Mouse (Mus musculus) heart, adult 2 months (tissue): Measurements from ENCODE around the gene Nepro.

ENCODE experiments used
- CTCF ChIP-seq: fragments of 200-600 bp; IDR thresholded peaks from 2 replicates; pipeline ENCODE4 v1.8.1; 2022; ENCODE audit warnings: antibody characterized with exemption, mild to moderate bottlenecking, moderate library complexity
- EP300 ChIP-seq: fragments of 200-500 bp; IDR thresholded peaks from 2 replicates; pipeline ENCODE4 v1.6.1; 2011; ENCODE audit warnings: low read depth, low read length, control low read depth; ENCODE audit not compliant: insufficient read depth
- POLR2A ChIP-seq: fragments of 200-500 bp; IDR thresholded peaks from 2 replicates; pipeline ENCODE4 v1.6.1; 2011; ENCODE audit warnings: mild to moderate bottlenecking, low read depth, low read length, control low read depth; ENCODE audit not compliant: insufficient read depth

DNA sequence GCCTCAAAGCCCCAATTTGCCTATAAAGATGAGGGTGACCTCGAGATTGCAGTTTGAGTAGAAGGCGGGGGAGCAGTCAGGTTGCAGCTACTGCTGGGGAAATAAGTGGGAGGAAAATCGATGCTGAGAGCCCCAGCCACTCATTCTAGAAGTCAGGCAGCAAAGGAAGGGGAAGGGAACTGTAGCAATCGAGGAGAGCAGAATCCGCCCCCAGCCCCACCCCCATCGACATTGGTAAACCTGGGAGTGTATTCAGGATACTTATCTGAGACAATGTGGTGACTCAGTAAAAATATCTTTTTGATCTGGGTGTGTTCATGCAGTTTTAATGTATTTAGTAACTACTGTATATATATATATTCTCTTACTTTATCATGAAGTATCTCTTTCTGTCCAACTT, 48.5 kb downstream of the Nepro start:
- no peak for TF ChIP-seq CTCF
- TF ChIP-seq EP300 = no peak
- no peak for TF ChIP-seq POLR2A
